8 mouse cellular contexts compared by ENCODE assay signal in the genomic region with DNA sequence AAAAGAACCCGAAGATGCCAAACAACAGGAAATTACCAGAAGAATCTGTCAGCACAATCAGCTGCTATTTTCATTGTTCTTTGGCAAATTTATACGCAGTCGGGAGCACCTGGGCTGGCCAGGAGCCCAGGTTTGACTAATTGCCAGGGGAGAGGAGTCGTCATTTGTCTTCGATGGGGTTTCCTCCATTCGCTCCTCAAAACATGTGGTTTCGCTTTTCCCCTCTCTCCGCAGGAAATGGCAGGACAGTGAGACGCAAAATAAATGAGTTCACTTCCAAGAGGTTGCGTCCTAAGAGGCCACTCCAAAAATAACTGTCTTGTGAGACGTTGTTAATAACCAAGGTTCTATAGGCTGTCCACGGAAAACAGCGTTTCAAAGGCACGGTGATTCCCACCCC.
DNase-seq lines count a peak whose midpoint lies in the region; ATAC-seq and TF ChIP-seq lines count a peak whose summit lies in the region.

No protein-coding gene starts in this region.

- no peak for TF ChIP-seq CTCF in embryonic fibroblast, embryonic 13.5 days (IDR thresholded peaks at IDR 0.05; ENCODE audit: borderline replicate concordance, insufficient read depth, low read length)
- no peak for TF ChIP-seq CTCF in liver, embryonic 14.5 days (IDR thresholded peaks at IDR 0.05; ENCODE audit: low read depth)

- ATAC-seq in intestine, embryonic 14.5 days (replicated peaks; ENCODE audit: low FRiP score, low TSS enrichment, low read depth), result no peak
- no peak for ATAC-seq in liver, embryonic 14.5 days (ENCODE audit: insufficient read depth)
- ATAC-seq in CD4-positive, CD25-positive, alpha-beta regulatory T cell, adult 4 months, result no peak

- peak; percentile 44 for DNase-seq in adrenal gland, adult 2 months
- no peak for DNase-seq in adrenal gland, adult 18-20 months (ENCODE audit: low spot score in 2 of 2)
- DNase-seq in intestine, embryonic 14.5 days (ENCODE audit: low spot score), result no peak
- no peak for DNase-seq in liver, embryonic 14.5 days (ENCODE audit: low read depth in 3 of 3, low spot score in 3 of 3)
- no peak for DNase-seq in cerebellum, adult 9-10 months
- no peak for DNase-seq in Muller cell, postnatal 12 days (ENCODE audit: inconsistent ontology term)

- peak overlapping the region; percentile 49 for H3K4me2 ChIP-seq in intestine, embryonic 14.5 days (ENCODE audit: low read length)
- H3K4me2 ChIP-seq in liver, embryonic 14.5 days (ENCODE audit: low read depth), result peak overlapping the region; percentile 18

- TF ChIP-seq EP300 in liver, embryonic 14.5 days (IDR thresholded peaks at IDR 0.05; ENCODE audit: low read depth), result no peak

- peaks cover 4% of the 10 kb centered on the region for H3K4me1 ChIP-seq in embryonic fibroblast, embryonic 13.5 days (ENCODE audit: control insufficient read depth, insufficient read depth, low read length)
- peaks cover 20% of the 10 kb centered on the region; the same call in 1 of the 2 replicates for H3K4me1 ChIP-seq in intestine, embryonic 14.5 days (replicated peaks; ENCODE audit: control insufficient read depth, insufficient read depth, low read length)
- H3K4me1 ChIP-seq in liver, embryonic 14.5 days (replicated peaks; ENCODE audit: control insufficient read depth in 2 of 2, insufficient read depth in 2 of 2, low read length in 1 of 2), result no peaks in the 10 kb centered on the region

- no peak for TF ChIP-seq POLR2A in embryonic fibroblast, embryonic 13.5 days (IDR thresholded peaks at IDR 0.05; ENCODE audit: low read depth, low read length)

- 20% methylated on average over 14 of the region's 14 CpGs for WGBS in intestine, embryonic 14.5 days
- WGBS in liver, embryonic 14.5 days (ENCODE audit: insufficient replicate concordance), result 22% methylated on average over 14 of the region's 14 CpGs

- peaks cover 7% of the 10 kb centered on the region; the same call in 1 of the 2 replicates for H3K27me3 ChIP-seq in intestine, embryonic 14.5 days (replicated peaks; ENCODE audit: control insufficient read depth, insufficient read depth, low read length)
- no peaks in the 10 kb centered on the region; the same call in 1 of the 2 replicates for H3K27me3 ChIP-seq in liver, embryonic 14.5 days (ENCODE audit: control insufficient read depth, insufficient read depth, low read length)

- no peak overlapping the region for H3K27ac ChIP-seq in embryonic fibroblast, embryonic 13.5 days (ENCODE audit: insufficient read depth, low read length)
- H3K27ac ChIP-seq in intestine, embryonic 14.5 days (ENCODE audit: low read depth), result no peak overlapping the region
- no peak overlapping the region for H3K27ac ChIP-seq in liver, embryonic 14.5 days

- no peaks in the 10 kb centered on the region for H3K9me3 ChIP-seq in intestine, embryonic 14.5 days (ENCODE audit: control insufficient read depth, low read length)
- H3K9me3 ChIP-seq in liver, embryonic 14.5 days (ENCODE audit: control insufficient read depth, low read length), result no peaks in the 10 kb centered on the region

- H3K9ac ChIP-seq in intestine, embryonic 14.5 days (ENCODE audit: low read length), result no peak overlapping the region
- H3K9ac ChIP-seq in liver, embryonic 14.5 days (replicated peaks), result no peak overlapping the region

- H3K4me3 ChIP-seq in embryonic fibroblast, embryonic 13.5 days (ENCODE audit: insufficient read depth, low read length), result peak overlapping the region; percentile 45
- H3K4me3 ChIP-seq in intestine, embryonic 14.5 days (ENCODE audit: low read depth, low read length), result peak overlapping the region; percentile 16; the same call in 1 of the 2 replicates
- H3K4me3 ChIP-seq in liver, embryonic 14.5 days (ENCODE audit: insufficient read depth in 1 of 2, low read depth in 2 of 2, low read length in 2 of 2), result no peak overlapping the region

- H3K36me3 ChIP-seq in intestine, embryonic 14.5 days (ENCODE audit: control insufficient read depth, insufficient read depth, low read length), result no peaks in the 10 kb centered on the region
- H3K36me3 ChIP-seq in liver, embryonic 14.5 days (replicated peaks; ENCODE audit: control insufficient read depth, insufficient read depth, low read depth), result no peaks in the 10 kb centered on the region

Comparison
In these comparisons a context has a peak if more than half of its experiments do, and no peak if none do; other contexts are left out.
1. H3K4me3 ChIP-seq: peak in embryonic fibroblast, embryonic 13.5 days (single experiment) and intestine, embryonic 14.5 days (single experiment); none in liver, embryonic 14.5 days (0 of 2).